Mouse (Mus musculus) frontal cortex, postnatal 36 days (tissue): ENCODE results near the gene Gsta3.

Experiments
- DNase-seq, 2 experiments: peaks; one replicate each; pipeline ENCODE4 v3.0.0; 2022; ENCODE audit warnings: low spot score in 2 of 2

The Gsta3 gene

DNA sequence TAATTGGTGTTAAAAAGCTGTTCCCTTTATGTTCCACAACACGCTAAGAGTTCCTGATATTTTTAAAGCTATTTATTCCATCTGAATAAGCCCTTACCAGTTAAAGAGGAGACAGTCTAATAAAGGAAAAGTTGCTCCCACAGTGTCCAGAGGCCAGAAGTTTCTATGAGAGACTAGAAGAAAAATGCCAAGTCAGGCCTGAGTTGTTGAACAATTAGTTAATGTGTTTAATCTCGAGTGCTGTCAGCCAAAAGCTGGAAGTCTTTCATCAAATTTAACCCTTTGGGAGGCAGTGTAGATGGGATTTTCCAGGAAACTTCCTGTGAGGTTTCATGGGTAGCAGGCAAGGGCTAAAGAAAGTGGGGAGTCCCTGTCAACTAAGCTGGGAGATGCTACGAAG, 59.4 kb downstream of the Gsta3 start:
- no peak for DNase-seq

DNA sequence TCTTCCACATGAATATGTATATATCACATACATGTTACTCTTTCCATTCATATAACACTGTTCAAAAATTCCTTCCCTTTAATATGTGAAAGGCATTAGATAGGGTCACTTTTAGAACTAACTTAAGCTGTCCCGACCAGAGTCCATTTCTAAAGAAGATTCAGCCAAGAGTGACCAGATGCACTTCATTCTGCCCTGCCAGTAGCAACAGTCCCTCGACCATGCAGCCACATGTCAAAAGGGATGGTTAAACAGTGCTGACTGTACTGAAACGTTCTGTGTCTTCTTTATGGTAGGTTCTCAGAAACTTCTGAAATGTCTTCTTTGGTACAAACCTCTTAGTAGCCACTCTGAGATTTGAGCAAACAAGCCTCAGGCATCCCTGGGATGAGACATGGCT, 61.3 kb downstream of the Gsta3 start:
- DNase-seq, result no peak

DNA sequence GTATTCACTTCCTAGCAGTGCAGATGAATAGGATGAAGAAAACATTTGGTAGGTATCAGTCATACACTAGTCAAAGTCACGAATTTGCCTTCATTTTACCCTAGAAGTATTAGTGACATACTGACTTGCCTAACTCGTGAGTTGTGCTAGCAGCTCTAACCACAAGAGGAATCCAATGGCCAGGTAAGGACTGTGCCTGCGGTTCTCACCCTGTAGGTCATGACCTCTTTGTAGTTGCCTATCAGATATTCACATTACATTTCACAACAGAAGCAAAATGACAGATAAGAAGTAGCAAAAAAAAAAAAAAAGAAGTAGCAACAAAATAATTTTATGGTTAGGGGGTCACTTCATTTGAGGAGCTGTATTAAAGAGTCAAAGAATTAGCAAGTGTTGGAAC, 63.8 kb downstream of the Gsta3 start:
- DNase-seq, result no peak

DNA sequence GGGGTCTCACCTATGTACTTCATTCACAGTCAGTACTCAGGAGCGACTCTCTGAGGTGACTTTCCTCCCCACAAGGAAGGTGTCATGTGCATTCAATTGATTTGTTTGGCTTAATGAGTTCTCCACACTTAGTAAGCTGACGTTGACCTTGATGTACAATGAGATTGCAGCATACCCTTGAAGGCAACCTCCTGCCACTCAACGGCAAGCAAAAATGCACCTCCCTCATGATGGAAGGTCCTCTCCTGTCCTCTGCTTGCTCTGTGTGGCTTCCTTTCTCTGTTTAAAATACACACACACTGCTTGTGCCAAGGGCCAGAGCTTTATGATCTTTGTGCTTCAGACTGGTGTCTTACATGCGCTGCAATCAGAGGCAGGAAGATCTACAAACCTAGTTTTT, 64.3 kb downstream of the Gsta3 start:
- DNase-seq, result no peak

DNA sequence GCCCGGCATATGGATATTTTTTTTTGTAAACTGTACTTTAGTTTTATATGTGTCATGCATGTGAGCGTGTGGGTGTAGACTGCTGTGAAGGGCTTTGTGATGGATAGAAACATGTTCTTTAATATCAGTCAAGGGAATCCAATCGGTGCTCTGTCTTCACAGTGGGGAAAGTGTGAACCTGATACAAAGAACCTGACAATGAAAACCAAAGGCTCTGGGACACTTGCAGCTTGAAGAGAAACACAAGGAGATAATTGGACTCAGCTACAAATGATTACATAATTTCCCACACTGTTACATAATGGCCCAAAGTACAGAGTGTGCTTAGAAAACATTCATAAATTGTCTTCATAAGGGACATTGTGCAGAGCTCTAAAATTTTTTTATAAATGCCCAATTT, 65.1 kb downstream of the Gsta3 start:
- peak in 1 of 2 experiments; percentile 1 for DNase-seq

DNA sequence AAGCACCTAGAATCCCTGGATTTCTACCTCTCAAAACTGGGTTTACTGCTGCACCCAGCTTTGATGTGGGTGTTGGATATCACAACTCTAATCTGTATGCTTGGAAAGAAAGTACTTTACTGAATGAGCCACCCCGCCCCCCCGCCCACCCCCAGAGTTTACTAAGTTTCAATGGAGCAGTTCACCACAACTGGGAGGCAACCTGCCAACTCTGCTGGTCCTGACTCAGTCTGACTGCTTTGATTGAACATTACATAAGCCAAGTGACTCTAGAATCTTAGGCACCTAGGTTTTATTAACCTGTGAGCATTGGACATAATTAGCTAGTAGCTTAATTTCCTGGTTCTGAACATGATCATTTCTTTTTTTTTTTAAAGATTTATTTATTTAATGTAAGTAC, 73.9 kb downstream of the Gsta3 start:
- DNase-seq, result no peak
